Mouse (Mus musculus) spleen, adult 2 months (tissue): ENCODE results near the gene Prkd2.

ENCODE experiments used
- CTCF ChIP-seq: fragments of 200-500 bp; IDR thresholded peaks from 2 replicates; pipeline ENCODE4 v1.5.1; 2011; ENCODE audit warnings: mild to moderate bottlenecking, inconsistent platforms; ENCODE audit not compliant: insufficient read depth, insufficient read length, insufficient replicate concordance; ENCODE audit errors: extremely low read depth
- POLR2A ChIP-seq: fragments of 200-500 bp; IDR thresholded peaks from 2 replicates; pipeline ENCODE4 v1.6.1; 2011; ENCODE audit warnings: low read depth, low read length, inconsistent platforms

DNA sequence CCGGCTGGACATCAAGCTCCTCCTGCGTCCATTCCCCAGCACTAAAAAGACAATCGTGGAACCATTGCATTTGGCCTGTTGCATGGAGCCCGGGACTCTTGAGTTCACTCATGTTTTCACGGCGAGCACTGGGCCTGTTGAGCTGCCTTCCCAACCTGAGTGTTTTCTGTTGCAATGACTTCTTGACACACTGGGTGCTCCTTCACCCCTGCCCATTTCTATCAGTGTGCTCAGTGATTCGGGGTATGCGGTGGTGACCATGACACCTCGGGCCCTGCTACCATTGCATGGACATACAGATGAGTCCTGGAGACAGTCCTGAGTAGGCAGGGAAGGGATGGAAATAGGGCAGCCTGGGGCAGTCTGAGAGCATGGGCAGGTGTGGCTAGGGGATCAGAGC is 29.8 kb downstream of the Prkd2 start:
- no peak for TF ChIP-seq CTCF
- no peak for TF ChIP-seq POLR2A
